Mouse (Mus musculus) bone marrow, adult 2 months (tissue): ENCODE measurements around the gene Cxcl17. TPM values are rescaled to one million over a fixed set of nuclear protein-coding genes. Genes with fewer than 3 reads are reported as not detected.
A peak's percentile ranks its signal among the peaks of the same experiment; 100 is the strongest.

Source experiments
- H3K27ac ChIP-seq: fragments of 200-500 bp; 2 replicates; pipeline ENCODE4 v1.5.1; 2012; ENCODE audit warnings: low read depth, mild to moderate bottlenecking, control low read depth, inconsistent platforms, low read length; ENCODE audit not compliant: control insufficient read depth, poor library complexity, insufficient read depth
- H3K4me1 ChIP-seq: fragments of 200-500 bp; 2 replicates; pipeline ENCODE4 v1.6.1; 2011; ENCODE audit warnings: low read length; ENCODE audit not compliant: control insufficient read depth, insufficient read depth
- H3K4me3 ChIP-seq: fragments of 200-500 bp; replicated peaks from 2 replicates; pipeline ENCODE3; 2011; ENCODE audit warnings: mild to moderate bottlenecking, low read depth, low read length, control low read depth; ENCODE audit not compliant: control insufficient read depth
- CTCF ChIP-seq: fragments of 200-500 bp; IDR thresholded peaks from 2 replicates; pipeline ENCODE4 v1.5.1; 2011; ENCODE audit warnings: low read length, control low read depth; ENCODE audit not compliant: control insufficient read depth, insufficient read depth
- POLR2A ChIP-seq: fragments of 200-500 bp; IDR thresholded peaks from 2 replicates; pipeline ENCODE4 v1.6.1; 2011; ENCODE audit warnings: low read depth, mild to moderate bottlenecking, control low read depth, low read length, borderline replicate concordance; ENCODE audit not compliant: control insufficient read depth
- WGBS: fragments of 180-500 bp; shearing (Covaris S2); methylation state at CpG from one replicate; pipeline ENCODE4 v1.1.7; 2018; 5-methylcytosine and 5-hydroxymethylcytosine counted together
- polyA plus RNA-seq: library from polyadenylated mRNA; stranded (reverse); fragments of >200 nt; gene quantifications from 2 replicates; pipeline ENCODE4 v1.2.4, GENCODE M21; 2011; ENCODE audit warnings: low replicate concordance; ENCODE audit not compliant: missing spikeins, insufficient read depth, insufficient read length

Cxcl17 gene
- polyA plus RNA-seq, 1 experiment, result not detected

DNA sequence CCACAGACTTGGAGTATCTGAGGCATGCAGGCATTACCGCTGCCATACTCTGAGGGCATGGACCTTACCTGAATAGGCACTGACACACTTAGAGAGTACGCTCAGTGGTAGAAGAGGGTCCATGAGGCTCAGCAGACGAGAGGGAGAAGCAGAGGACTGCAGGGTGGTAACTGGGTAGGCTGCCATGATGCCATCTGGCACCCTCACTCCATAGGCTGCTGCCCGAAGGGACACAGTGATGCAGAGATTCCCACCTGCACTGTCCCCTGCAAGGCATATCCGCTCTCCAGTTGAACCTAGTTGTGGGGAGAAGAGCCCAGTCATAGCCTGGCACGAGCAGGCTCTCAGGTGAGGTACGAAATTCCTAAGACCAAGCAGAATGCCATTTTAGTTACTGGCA, 29.3 kb downstream of the Cxcl17 start:
- H3K27ac ChIP-seq, result no peak overlapping the region
- 84% methylated on average over 7 of the region's 7 CpGs for WGBS
- H3K4me1 ChIP-seq, result peaks cover 11% of the 10 kb centered on the region
- no peak overlapping the region for H3K4me3 ChIP-seq
- TF ChIP-seq POLR2A, result no peak
- no peak for TF ChIP-seq CTCF

DNA sequence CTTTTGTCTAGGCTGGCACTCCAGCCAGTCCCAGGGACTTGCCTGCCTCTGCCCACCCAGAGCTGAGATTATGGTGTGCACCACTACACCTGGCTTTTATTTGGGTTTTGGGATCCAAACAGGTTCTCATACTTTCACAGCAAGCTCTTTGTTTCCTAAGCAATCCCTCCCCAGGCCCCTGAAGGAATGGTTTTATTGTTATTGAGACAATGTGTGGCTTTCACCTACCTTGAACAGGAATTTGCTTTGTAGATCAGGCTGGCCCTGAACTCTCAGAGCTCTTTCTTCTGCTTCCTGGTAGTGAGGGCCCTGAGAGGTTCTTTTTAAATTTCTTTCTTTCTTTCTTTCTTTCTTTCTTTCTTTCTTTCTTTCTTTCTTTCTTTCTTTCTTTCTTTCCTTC, 30.1 kb downstream of the Cxcl17 start:
- TF ChIP-seq CTCF (no peak), POLR2A (no peak)
- no peak overlapping the region for H3K27ac ChIP-seq
- peaks cover 11% of the 10 kb centered on the region for H3K4me1 ChIP-seq
- no peak overlapping the region for H3K4me3 ChIP-seq

DNA sequence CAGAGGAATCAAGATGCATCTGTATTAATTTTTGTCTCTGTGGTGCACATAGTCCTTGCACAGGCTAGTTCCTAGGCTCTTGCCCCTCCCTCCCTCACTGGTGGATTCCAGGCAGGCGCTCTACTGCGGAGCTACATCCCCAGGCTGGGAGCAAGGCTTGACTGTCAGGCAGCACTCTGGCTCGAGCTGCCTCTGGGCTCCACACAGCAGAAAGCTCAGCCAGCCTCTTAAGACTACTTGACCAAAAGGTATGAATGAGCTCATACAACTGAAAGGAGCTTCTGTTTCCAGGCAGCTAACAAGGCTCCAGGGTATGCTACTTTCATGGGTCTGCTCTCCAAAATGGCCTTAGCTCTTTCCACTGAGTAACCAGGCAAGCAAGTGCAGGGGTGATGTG, 31.4 kb downstream of the Cxcl17 start:
- TF ChIP-seq POLR2A (no peak), CTCF (no peak)
- Histone ChIP-seq H3K4me1 (peaks cover 11% of the 10 kb centered on the region), H3K27ac (no peak overlapping the region), H3K4me3 (no peak overlapping the region)
- 87% methylated on average over 3 of the region's 3 CpGs for WGBS

DNA sequence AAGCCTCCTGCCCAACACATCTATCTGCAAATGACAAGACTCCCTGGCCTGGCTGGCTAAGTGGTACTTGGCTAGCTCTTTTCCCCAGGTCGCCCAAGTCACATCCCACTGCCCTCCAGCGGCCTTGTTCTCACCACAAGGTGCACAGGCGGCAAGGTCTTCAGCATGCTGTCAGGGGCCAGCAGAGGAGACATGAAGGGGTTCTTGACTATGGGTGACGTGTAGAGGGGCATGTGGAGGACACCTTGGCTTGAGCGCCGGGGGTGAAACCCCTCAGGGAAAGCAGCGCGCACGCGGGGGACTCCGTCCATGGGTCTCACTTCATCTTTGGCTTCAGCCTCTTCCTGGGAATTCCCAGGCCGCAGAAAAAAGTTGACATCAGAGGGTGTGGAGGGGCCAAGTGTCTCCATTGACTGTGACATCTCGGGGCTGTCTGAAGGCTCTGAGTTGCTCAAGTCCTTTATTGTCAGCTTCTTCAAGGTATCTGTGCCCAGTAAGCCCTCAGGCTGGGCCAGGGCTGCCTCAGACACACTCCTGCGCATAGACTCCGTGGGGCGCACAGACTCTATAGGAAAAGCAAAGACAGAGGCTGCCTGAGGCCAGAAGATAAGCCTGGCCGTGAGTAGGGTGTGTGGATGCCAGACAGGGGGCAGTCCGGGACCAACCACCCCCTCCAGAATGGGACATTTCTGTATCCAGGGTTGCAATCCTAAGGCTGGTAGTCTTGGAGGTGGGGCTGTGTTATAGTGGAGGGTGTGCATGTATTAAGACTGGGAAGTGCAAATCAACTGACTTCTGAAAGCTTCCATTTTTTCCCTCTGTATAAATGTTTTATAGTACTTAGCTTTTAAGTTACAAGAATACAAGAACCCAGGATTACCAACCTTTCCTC, 32.0 kb downstream of the Cxcl17 start:
- Histone ChIP-seq H3K4me3 (no peak overlapping the region), H3K27ac (no peak overlapping the region), H3K4me1 (peaks cover 10% of the 10 kb centered on the region)
- TF ChIP-seq POLR2A (no peak), CTCF (no peak)
- 73% methylated on average over 18 of the region's 18 CpGs for WGBS

DNA sequence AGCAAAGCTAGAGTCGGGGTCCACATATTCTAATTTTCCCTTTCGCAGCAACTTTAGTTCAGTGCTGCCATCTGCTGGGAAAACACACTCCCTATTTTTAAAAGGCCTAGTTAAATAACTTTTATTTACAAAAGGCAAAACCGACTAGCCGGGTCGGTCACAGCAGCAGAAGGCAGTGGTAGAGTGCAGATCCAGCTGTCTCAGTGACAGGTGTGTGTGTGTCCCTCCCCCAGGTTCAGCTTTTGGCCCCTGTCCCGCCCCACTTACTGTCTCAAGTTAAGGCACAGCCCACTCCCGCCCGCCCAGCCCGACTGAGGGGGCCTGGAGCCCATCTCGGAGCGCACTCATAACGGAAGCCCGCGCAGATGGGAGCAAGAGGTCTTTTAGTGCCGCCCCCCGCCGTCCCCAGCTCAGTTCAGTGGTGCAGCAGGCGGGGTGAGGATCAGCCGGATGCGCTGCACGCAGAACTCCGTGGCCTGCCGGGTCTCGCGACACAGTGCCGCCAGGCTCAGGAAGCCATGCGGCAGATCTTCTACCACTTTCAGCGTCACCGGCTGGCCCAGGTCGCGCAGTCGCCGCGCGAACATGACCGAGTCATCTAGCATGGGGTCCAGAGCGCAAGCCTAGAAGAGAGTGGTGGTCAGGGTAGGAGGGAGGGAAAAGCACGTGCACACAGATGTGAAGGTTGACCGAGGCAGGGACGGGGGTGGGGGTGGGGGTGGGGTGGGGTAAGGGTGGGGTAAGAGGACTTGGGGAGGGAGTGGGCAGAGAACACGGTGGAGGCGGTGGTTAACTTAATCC, 32.9 kb downstream of the Cxcl17 start:
- WGBS, result 4% methylated on average over 42 of the region's 42 CpGs
- TF ChIP-seq POLR2A, result no peak; the same call in 1 of the 2 replicates
- TF ChIP-seq CTCF, result no peak
- Histone ChIP-seq H3K27ac (peak overlapping the region; percentile 26), H3K4me1 (peaks cover 2% of the 10 kb centered on the region), H3K4me3 (peak overlapping the region; percentile 51)

DNA sequence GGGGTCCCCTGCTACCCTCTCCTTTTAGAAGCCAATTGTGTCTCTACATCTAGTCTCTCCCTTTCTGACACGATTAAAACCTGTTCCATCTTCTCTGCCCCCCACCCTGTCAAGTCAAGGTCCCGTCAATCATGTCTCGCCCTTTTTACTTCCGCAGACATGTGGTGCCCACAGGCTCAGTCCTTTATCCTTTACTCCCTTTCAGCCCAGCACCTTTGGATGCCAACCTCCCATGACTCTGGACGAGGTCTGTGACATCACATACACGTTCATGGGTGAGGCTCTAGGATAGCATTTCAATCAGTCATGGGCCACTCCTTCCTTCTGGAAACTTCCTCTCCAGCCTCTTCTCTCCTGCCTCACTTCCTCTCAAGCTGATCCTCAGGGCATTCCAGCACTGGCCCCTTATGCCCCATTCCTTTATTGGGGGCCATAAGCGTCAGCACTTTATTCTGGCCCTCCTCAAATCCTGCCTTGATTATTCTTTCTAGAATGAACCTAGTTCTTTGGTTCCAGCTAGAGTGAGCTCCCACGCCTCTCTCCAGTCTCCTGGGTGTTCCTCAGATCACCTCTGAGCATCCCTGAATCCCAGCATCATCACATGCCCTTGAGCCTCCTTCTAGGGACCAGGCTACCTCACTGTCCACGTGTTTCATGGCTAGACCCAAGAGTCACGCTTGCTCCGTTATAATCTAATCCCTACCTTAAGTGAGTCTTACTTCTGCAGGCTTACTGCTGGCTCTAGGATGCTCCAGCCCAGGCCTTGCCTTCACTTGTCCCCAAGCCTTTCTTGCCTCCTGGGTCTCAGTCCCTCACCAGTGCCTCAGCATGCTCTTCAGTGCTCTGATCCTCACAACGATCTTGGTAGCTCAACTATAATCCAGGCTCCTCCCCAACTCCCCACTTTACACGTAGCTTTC, 34.2 kb downstream of the Cxcl17 start:
- no peak for TF ChIP-seq CTCF
- no peak for TF ChIP-seq POLR2A
- Histone ChIP-seq H3K4me3 (no peak overlapping the region), H3K27ac (no peak overlapping the region), H3K4me1 (no peaks in the 10 kb centered on the region; the same call in 1 of the 2 replicates)
- 75% methylated on average over 13 of the region's 13 CpGs for WGBS

DNA sequence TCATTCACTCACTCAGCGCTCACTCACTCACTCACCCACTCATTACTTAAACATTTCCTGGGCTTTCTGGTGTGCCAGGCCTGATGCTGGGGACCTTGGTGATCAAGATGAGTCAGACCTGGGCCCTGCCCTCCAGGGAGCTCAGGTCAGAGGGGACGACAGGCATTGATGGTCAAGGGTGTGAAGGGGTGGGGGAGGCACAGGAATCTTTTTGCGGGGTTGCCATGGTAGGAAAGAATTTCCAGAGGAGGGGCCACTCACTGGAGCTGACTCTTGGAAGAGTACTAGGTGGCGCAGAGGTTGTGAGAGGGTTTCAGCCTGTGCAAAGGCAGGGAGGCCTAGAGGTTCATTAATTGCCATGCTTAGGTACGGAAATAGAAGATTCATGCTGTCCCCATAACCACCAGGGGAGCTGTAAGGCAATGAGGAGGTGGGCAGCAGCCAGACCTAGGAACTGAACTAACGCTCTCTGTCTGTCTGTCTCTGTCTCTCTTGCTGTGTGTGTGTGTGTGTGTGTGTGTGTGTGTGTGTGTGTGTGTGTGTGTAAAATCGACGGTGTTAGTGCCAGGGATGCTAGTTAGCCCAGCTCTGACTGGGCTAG, 35.5 kb downstream of the Cxcl17 start:
- no peak overlapping the region for H3K4me3 ChIP-seq
- WGBS, result 64% methylated on average over 8 of the region's 8 CpGs
- H3K27ac ChIP-seq, result no peak overlapping the region
- peaks cover 3% of the 10 kb centered on the region for H3K4me1 ChIP-seq
- TF ChIP-seq POLR2A, result no peak
